Mouse (Mus musculus): ENCODE measurements at regions not wholly inside any gene's neighbourhood (a gene's known extent, or its start where the extent isn't known, plus 50 kb on each side); places are given as distances from the start of the nearest gene placed in this dataset.

- no peak overlapping the region for H3K27ac ChIP-seq (ENCODE audit: low read depth, low read length)
- no peak overlapping the region for H3K9ac ChIP-seq (ENCODE audit: low read depth, low read length)
- no peaks in the 10 kb centered on the region for H3K27me3 ChIP-seq (replicated peaks; ENCODE audit: control insufficient read depth, insufficient read depth, low read length)
- no peak overlapping the region for H3K4me3 ChIP-seq (ENCODE audit: low read depth, low read length)
- no peaks in the 10 kb centered on the region for H3K36me3 ChIP-seq (ENCODE audit: control insufficient read depth, insufficient read depth)
- H3K4me1 ChIP-seq (replicated peaks; ENCODE audit: control insufficient read depth, insufficient read depth, low read length), result no peaks in the 10 kb centered on the region
- H3K9me3 ChIP-seq (ENCODE audit: control insufficient read depth), result no peaks in the 10 kb centered on the region
- 78% methylated on average over 8 of the region's 8 CpGs for WGBS
- TF ChIP-seq CTCF (IDR thresholded peaks at IDR 0.05; ENCODE audit: low read depth), result no peak
- no peak for ATAC-seq
- no peak overlapping the region for H3K4me2 ChIP-seq (replicated peaks; ENCODE audit: low read depth)
Measured at GRCm38 (mm10) chr2:57424879-57425278, 187.4 kb downstream of the Gpd2 start.

- no peak overlapping the region for H3K4me3 ChIP-seq (ENCODE audit: low read depth, low read length)
- no peak for TF ChIP-seq CTCF (IDR thresholded peaks at IDR 0.05; ENCODE audit: low read depth)
- ATAC-seq, result no peak
- H3K27me3 ChIP-seq (replicated peaks; ENCODE audit: control insufficient read depth, insufficient read depth, low read length), result no peaks in the 10 kb centered on the region
- no peak overlapping the region for H3K27ac ChIP-seq (ENCODE audit: low read depth, low read length)
- no peaks in the 10 kb centered on the region for H3K9me3 ChIP-seq (ENCODE audit: control insufficient read depth)
- 90% methylated on average over 5 of the region's 5 CpGs for WGBS
- H3K9ac ChIP-seq (ENCODE audit: low read depth, low read length), result no peak overlapping the region
- H3K4me1 ChIP-seq (replicated peaks; ENCODE audit: control insufficient read depth, insufficient read depth, low read length), result no peaks in the 10 kb centered on the region
- no peak overlapping the region for H3K4me2 ChIP-seq (replicated peaks; ENCODE audit: low read depth)
- no peaks in the 10 kb centered on the region for H3K36me3 ChIP-seq (ENCODE audit: control insufficient read depth, insufficient read depth)
Measured at GRCm38 (mm10) chr2:57425439-57425838, 188.0 kb downstream of the Gpd2 start.

DNA sequence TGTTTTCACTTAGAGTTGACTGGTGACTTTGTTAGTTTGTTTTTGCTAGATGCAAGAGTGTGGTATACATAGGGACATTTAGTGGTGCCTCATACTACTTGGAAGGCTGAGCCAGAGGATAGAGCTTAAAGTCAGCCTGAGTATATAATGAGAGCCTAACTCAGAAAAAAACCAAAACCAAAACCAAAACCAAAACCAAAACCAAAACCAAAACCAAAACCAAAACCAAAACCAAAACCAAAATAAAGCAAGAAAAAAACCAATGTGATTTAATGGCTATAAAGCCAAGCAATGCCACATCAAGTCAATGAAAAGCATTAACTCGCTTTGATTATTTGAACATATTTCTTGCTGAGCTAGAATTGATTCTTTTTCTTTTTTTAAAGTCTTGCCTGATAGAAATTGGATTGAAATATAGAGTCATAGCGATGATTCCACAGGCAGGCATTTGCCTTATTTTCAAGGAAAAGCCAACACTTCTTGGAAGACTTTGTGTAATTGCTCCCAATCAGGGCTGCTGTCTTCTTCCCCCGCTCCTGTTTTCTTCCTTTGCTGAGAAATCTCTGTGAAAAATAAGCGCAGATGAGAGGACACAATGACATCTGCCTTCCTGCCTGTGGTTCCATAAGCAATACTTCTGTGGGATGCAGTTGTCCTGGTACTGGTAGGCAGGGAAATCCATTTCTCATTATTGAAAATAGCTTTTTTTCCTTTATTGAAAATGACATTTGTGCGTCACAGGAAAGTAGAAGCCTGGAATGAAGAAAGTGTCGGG, 213.7 kb downstream of the Gpd2 start:
- Histone ChIP-seq H3K9me3 (ENCODE audit: control insufficient read depth) (no peaks in the 10 kb centered on the region), H3K4me3 (ENCODE audit: low read depth, low read length) (no peak overlapping the region), H3K4me2 (replicated peaks; ENCODE audit: low read depth) (no peak overlapping the region), H3K36me3 (ENCODE audit: control insufficient read depth, insufficient read depth) (no peaks in the 10 kb centered on the region), H3K9ac (ENCODE audit: low read depth, low read length) (no peak overlapping the region), H3K27ac (ENCODE audit: low read depth, low read length) (no peak overlapping the region), H3K27me3 (replicated peaks; ENCODE audit: control insufficient read depth, insufficient read depth, low read length) (no peaks in the 10 kb centered on the region), H3K4me1 (replicated peaks; ENCODE audit: control insufficient read depth, insufficient read depth, low read length) (no peaks in the 10 kb centered on the region)
- TF ChIP-seq CTCF (IDR thresholded peaks at IDR 0.05; ENCODE audit: low read depth), result no peak
- ATAC-seq, result no peak
- 95% methylated on average over 6 of the region's 6 CpGs for WGBS

GRCm38 (mm10) chr2:57453896-57454679, 216.7 kb downstream of the Gpd2 start:
- peak; percentile 69 for ATAC-seq
- no peak for TF ChIP-seq CTCF (IDR thresholded peaks at IDR 0.05; ENCODE audit: low read depth)
- H3K4me2 ChIP-seq (replicated peaks; ENCODE audit: low read depth), result no peak overlapping the region

GRCm38 (mm10) chr2:57459901-57460300, 222.5 kb downstream of the Gpd2 start:
- no peaks in the 10 kb centered on the region for H3K27me3 ChIP-seq (replicated peaks; ENCODE audit: control insufficient read depth, insufficient read depth, low read length)
- TF ChIP-seq CTCF (IDR thresholded peaks at IDR 0.05; ENCODE audit: low read depth), result no peak
- no peak overlapping the region for H3K4me3 ChIP-seq (ENCODE audit: low read depth, low read length)
- ATAC-seq, result no peak
- WGBS, result 93% methylated on average over 2 of the region's 2 CpGs
- H3K4me2 ChIP-seq (replicated peaks; ENCODE audit: low read depth), result no peak overlapping the region
- H3K9ac ChIP-seq (ENCODE audit: low read depth, low read length), result no peak overlapping the region
- H3K27ac ChIP-seq (ENCODE audit: low read depth, low read length), result no peak overlapping the region
- no peaks in the 10 kb centered on the region for H3K4me1 ChIP-seq (replicated peaks; ENCODE audit: control insufficient read depth, insufficient read depth, low read length)
- no peaks in the 10 kb centered on the region for H3K9me3 ChIP-seq (ENCODE audit: control insufficient read depth)
- no peaks in the 10 kb centered on the region for H3K36me3 ChIP-seq (ENCODE audit: control insufficient read depth, insufficient read depth)

More at GRCm38 (mm10) chr2:57453896-57454679, 216.7 kb downstream of the Gpd2 start:
- 43% methylated on average over 5 of the region's 5 CpGs for WGBS
- Histone ChIP-seq H3K4me1 (replicated peaks; ENCODE audit: control insufficient read depth, insufficient read depth, low read length) (no peaks in the 10 kb centered on the region), H3K36me3 (ENCODE audit: control insufficient read depth, insufficient read depth) (no peaks in the 10 kb centered on the region), H3K9ac (ENCODE audit: low read depth, low read length) (no peak overlapping the region), H3K27ac (ENCODE audit: low read depth, low read length) (no peak overlapping the region), H3K9me3 (ENCODE audit: control insufficient read depth) (no peaks in the 10 kb centered on the region), H3K4me3 (ENCODE audit: low read depth, low read length) (no peak overlapping the region), H3K27me3 (replicated peaks; ENCODE audit: control insufficient read depth, insufficient read depth, low read length) (no peaks in the 10 kb centered on the region)

DNA sequence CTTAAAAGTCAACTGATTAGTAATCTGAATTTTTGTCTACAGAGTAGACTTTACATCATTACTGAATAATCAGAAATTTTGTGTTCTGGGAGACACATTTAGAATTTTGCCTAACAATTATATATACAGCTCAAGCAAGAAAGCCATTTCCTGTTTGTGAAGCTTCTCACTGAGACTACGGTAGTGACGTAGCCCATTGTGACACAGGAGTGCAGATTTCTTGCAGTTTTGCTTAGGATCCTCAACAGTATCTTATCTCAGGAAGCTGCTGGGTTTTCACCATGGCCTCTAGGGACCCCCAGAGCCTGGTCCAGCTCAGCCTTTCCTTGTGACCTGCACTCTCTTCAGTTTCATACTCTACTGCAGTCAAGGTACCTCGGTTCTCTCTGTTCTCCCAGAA, 236.4 kb downstream of the Gpd2 start:
- no peak overlapping the region for H3K4me2 ChIP-seq (replicated peaks; ENCODE audit: low read depth)
- no peaks in the 10 kb centered on the region for H3K36me3 ChIP-seq (ENCODE audit: control insufficient read depth, insufficient read depth)
- H3K9ac ChIP-seq (ENCODE audit: low read depth, low read length), result no peak overlapping the region
- no peak for ATAC-seq
- no peaks in the 10 kb centered on the region for H3K4me1 ChIP-seq (replicated peaks; ENCODE audit: control insufficient read depth, insufficient read depth, low read length)
- TF ChIP-seq CTCF (IDR thresholded peaks at IDR 0.05; ENCODE audit: low read depth), result no peak
- no peak overlapping the region for H3K4me3 ChIP-seq (ENCODE audit: low read depth, low read length)
- H3K27ac ChIP-seq (ENCODE audit: low read depth, low read length), result no peak overlapping the region
- H3K27me3 ChIP-seq (replicated peaks; ENCODE audit: control insufficient read depth, insufficient read depth, low read length), result no peaks in the 10 kb centered on the region
- no peaks in the 10 kb centered on the region for H3K9me3 ChIP-seq (ENCODE audit: control insufficient read depth)
- 74% methylated on average over 3 of the region's 3 CpGs for WGBS
